Mouse (Mus musculus) testis, postnatal 10 days (tissue): ENCODE measurements around the gene Galnt17.

Source experiments
- DNase-seq: peaks from one replicate; pipeline ENCODE4 v3.0.0; 2021; ENCODE audit warnings: low spot score

The Galnt17 gene

DNA sequence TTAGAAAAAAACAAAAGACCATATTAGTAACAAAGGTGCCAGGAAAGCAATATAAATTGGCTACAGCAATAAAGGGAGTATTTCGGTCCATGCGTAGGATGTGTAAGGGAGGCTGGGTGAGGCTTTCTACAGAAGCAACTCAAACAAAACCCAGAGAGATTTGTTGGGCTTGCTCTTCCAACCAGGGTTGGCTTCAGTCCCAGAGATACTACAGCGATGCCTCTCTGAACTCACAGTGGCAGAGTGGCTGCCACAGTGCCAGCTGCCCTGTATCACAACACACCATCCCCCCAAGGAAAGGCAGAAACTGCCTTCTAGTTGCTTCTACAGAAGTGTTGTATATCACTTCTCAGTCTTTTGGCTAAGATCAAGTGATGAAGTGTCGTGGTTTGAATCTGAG is 66.6 kb downstream of the Galnt17 start:
- no peak for DNase-seq

DNA sequence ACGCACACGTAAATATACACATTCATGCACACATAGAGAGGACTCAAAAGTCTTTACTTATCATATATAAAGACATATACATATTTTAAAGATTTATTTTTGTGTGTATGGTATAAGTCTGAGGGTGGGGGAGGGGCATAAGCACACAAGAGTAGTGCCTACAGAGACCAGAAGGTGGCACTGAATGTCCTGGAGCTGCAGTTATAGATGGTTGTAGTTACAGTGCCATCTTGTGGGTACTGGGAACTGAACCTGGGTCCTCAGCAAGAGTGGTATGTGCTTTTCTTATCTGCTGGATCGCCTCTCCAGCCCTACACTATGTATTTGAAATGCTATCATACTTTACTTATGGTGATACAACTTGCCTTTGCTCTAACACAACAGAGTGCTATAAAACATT is 68.5 kb downstream of the Galnt17 start:
- no peak for DNase-seq

DNA sequence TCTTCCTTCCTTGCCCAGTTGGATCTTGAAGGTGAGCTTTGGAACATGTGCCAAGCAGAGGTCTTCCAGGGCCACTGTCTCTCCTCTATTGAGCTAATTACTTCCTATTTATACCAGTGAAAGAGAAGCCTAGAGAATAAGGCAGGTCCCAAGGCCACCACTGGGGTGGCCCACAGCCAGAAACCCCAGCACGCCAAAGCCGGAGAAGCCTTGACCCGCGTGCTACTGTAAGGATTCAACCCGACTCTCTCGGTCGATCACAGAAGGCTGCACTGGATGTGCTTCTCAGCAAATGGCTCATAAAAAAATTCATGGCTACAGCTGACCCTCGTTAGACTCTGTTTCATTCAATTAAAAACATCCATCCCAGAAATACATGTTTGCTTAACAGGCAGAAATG is 71.4 kb downstream of the Galnt17 start:
- DNase-seq, result peak; percentile 57

DNA sequence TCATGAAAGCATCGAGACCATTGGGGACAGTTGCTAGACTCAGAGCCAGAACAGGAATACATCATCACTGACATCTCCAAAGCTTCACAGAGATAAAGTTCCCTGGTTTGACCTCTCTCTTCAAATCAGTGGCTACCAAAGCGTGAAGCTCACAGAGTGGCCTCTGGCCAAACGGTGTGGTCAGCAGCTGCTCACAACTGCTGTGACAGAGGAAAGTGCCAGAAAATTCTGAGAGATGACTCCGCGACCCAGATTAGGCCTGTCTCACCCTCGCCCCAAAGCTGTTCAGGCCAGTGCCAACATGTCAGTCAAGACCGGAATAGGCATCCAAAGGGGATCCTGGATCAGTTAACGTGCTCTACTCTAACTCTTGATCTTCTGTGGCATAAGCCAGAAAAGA is 74.5 kb downstream of the Galnt17 start:
- no peak for DNase-seq

DNA sequence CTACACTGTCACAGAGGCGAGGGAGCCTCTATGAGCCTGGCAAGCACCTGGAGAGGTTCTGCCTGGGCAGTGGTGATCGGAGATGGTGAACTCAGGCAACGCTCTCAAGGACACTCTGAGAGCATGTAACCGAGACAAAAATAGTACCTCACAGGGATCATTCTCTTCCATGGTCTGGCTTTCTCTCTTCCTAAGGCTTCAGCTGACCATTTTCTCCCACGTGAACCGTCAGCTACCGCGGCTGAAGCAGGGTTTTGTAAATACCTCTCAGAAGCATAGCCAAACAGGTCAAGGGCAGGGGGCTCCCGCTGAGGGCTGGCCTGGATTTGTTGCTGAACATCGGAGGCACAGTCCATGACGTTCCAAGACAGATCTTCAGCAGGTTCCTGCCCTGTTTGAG is 77.2 kb downstream of the Galnt17 start:
- no peak for DNase-seq

DNA sequence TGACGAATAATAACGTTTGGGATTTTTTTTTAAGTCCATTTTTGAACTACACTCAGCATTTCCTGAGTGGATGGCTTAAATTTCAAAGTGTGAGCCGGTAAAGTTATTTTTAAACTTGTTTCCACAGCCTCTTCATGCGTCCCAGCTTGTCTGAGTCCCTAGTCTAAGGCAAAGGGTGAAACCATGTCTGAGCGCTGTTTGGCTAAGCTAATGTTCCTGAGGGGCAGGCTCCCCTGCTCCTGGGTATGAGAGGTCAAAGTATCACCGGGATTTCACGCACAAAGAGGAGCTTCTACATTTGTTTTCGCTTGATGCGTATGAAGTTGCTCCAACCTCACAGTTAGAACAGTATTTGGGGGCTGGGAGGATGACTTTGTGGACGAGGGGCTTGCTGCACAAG is 78.6 kb downstream of the Galnt17 start:
- no peak for DNase-seq

DNA sequence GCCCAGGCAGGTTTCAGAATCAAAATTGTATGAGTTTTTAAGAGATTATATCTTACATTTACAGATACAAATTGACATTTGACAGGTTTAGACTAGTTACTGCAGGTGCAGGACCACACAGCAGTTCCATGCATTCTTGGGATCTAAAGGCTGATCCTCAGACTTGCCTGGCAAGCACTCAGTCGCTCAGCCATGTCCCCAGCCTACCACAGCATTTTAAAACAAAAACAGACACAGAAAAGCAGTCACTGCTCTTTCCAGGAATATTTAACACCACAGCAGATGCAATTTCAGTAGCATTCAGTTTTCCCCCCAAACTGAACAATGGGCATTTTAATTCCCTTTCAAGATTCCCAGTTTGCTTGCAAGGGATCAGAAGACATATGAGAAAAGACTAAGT is 84.9 kb downstream of the Galnt17 start:
- no peak for DNase-seq

DNA sequence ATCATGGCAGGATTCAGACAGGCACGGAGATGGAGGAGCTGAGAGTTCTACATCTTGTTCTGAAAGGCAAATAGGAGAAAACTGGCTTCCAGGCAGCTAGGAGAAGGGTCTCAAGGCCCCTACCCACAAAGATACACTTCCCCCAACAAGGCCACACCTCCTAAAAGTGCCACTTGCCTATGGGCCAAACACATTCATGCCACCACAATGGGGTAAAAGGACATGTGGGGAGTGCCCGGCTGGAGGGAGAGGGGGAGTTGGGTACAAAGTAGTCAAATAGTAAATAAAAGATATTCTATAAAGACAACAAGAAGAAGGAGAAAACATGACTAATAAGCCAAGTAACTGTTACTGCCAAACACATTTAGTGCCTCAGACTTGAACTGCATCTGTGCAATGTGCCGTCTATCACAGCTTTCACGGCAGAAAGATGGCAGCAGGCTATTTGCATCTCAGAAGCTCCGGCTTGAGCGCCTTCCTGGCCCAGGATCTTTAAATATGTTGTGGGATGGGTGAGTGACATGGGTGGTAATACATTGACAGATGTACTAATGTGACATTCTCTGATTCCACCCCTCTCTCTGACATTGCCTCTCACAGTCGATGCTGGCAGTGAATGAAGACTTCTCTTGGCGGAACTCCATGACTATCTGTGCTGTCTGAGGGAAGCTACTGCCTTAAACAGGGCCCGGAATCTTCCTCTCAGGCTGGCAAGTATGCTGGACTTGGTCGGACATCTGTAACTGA is 85.6 kb downstream of the Galnt17 start:
- DNase-seq, result no peak

DNA sequence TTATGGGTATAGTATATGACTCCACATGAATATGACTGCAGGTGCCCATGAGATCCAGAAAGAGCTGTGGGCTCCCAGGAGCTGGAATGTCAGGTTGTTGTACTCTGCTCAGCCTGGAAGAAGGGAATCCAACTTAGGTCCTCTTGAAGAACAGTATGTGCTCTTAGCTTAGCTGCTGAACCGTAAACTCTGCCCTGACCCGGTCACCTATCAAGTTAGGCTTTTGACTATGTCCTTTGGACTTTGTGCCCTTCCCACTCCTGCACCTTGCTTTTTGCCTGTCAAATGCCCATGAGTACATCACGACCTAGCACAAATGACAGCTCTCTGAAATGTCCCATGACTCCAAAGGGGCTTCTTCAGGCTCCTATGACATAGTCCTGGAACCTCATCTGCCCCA is 90.1 kb downstream of the Galnt17 start:
- no peak for DNase-seq

DNA sequence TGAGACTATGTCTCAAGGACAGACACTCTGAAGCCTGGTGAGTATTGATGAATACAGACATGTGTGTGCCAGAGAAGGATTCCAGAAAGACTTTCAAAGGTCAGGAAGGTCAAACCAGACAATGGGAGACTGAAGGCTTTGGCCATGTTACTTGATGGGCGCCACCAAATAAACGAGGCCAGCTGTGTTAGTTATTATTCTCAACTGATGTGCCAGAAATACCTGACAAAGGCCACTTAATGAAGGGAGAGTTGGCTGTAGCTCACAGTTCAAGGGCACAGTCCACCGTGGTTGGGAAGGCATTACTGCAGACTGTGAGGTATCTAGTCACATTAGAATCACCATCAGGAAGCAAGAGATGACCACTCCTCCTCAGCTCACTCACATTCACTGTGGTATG is 96.7 kb downstream of the Galnt17 start:
- no peak for DNase-seq

DNA sequence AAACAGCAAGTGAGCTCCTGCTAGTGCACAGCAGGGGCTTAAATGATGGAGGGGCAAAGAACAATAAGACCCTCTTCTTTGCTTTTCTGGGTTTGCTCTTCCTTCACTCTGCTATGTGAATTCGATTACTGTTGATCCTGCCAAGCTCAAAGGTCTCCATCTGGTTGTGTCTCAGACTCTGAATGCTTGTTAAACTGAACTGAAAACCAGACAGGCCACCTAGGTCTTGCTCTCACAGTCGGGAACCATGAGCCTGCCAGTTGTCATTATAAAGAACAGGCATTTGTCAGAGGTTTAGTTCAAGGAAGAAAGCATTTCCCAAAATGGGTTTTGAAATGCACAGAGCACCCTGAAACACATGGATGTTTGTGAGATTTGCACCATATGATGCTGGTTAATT is 107.2 kb downstream of the Galnt17 start:
- DNase-seq, result no peak

DNA sequence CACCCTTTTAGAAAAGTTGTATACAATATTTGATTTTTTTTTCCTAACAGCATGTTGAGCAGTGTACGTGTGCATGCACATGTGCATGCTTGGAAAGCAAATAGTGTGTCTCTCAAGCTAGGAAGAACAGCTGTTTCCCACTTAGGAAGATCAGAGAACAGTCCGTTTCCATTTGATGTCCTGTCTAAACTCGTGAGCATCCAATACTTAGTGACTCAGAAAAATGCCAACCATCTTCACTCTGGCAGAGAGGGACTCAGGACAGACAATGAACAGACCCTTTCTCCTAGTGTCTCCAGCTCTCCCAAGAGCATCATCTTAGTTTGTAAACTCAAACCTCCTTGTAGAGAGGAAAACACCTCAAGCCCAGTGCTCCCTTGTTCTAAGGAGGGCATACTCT is 116.0 kb downstream of the Galnt17 start:
- no peak for DNase-seq

DNA sequence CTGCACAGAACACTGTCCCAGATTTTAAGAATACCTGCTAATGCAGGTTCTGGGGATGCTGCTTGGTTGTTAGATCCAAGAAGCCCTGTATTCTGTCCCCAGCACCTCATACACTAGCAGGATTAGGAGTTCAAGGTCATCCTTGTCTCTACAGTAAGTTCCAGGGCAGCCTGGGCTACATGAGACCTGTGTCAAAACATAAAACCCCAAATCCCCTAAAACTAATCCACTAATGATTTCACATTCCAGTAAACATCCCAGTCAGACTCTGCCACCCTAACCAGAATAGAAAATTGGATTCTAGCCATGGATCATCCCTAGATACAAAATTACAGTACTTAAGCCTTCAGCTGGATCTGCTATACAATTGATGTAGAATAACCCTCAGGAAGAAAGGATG is 123.7 kb downstream of the Galnt17 start:
- no peak for DNase-seq

DNA sequence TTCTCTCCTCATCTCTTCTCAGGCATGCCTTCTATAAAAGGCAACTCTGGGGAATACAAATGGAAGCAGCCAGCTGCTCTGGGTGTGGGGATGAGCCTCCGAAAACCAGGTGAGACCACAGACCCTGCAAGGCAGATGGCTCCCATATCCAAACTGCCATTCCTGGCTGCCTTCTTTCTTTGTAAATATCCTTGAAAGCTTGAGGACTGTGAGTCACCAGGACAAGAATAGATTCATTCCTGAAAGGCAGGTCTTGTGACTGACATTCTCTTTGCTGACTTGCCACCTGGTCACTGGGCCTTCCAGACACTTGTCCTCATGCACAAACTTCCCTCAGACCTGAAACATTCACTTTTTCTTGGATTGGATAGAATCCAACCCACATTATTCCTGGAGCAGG is 127.1 kb downstream of the Galnt17 start:
- DNase-seq, result no peak

DNA sequence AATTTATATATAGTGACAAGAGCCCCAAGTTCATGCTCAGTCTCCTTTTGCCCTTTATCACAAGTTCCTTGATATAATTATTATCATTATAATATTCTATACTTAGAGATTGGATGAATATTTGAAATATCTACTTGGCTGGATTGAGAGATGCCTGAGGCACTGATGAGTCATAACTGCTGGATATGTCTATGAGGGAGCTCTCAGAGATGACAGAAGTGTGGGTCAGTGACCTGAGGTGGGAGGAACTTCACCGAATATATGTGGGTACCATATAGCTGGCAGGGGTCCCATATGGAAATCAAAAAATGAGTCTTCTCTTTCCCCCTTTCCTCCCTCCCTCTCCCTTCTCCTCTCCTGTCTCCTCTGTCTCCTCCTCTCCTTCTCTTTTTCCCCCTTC is 127.5 kb downstream of the Galnt17 start:
- DNase-seq, result no peak

DNA sequence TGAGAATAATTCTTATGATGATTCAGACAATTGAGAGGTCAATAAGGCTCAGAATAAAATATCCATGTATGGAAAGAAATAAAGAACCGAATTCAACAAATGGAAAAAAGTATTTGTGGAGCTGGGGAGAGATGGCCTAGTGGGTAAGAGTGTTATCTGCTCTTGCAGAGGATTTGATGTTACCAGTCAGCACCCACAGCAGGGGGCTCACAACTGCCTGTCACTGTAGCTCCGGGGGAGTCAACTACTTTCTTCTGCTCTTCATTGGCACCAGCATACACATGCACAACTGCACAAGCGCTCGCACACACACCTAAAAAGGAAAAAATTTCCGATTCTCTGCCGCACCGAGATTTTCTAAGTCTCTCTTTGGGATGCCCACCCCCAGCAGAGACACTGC is 130.4 kb downstream of the Galnt17 start:
- no peak for DNase-seq

DNA sequence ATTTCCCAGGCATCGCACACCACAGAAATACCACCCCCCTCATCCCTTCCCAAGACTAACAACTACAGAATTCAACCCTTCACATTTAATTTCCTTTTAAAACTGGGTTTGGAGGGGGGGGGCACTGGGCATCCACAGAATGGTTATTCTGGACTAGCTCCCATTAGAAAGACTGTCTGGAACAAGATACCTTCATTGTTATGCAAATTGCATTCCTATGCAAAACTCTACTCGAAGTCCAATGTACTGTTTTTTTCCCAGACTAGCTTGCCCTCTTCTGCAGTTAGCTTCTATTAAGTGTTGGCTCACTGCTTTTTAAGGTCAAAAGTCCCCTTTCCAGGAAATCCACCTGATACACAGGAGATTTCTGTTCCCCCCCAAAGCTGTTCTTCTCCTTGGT is 131.1 kb downstream of the Galnt17 start:
- DNase-seq, result no peak

DNA sequence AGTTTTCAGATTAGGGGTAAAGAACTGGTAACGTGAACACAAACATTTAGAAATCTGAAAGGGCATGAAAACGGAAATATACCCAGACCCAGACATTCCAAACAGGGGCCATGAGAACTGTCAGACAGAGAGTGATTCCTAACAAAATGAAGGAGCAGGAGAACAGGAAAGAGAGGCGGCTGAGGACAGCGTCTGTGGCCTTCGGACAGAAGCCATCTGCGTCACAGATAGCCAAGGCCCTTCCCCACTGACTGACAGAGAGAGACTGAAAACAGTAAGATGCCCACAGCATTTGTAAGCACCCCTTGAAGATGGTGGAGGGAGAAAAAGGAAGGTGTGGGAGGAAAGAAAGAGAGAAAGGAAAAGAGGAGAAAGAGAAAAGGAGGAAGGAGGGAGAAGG is 139.1 kb downstream of the Galnt17 start:
- no peak for DNase-seq

DNA sequence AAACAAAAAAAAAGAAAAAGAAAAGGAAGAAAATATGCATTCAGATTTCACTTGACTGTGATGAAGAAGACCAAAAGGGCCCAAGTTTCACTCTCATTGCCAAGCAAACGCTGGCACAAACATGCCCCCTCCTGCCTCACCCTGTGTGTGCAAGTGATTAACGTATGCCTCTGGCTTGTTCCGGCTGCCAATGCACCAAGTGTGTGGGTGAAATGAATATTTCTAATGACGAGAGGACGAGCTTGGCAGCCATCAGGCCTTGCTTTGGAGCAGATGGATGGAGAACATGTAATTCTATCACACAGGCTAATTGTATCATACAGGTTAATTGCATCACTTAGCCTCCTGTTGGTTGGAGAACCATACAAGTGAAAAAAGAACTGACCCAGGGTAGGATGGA is 140.9 kb downstream of the Galnt17 start:
- no peak for DNase-seq

DNA sequence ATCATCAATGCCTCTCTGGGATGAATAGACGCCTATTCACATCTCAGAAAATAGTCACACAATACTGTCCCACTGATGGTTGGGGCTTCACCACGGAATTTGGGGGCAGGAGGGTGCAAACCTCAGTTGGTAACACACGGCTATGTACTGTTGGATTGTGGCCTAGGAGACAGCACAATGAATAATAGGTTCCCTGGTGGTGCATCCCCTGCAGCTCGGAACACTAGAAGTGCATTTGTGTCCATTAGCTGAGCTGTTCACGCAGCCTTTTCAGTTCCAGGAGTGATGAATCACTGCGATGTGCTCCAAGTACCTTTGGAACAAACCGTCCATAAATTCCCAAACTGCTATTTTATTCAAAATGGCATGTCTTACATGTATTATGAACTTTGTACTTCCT is 142.6 kb downstream of the Galnt17 start:
- no peak for DNase-seq

DNA sequence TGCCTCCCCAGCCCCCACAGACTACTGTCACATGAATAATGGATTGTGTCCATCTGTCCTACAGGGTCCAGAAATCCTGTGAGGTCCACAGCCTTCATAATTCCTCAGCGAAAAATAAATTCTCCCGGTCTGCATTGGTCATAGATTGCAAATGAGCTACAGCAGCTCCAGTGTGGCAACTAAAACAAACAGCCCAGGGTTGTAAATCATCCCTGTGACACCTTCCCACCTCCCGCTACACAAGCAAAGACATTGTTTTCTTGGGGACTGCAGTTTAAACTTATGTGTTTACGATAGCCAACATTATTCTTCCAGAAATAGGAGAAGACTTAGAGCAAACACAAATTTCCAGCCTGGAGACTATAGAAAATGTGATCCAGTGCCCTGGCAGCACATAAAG is 150.4 kb downstream of the Galnt17 start:
- no peak for DNase-seq

DNA sequence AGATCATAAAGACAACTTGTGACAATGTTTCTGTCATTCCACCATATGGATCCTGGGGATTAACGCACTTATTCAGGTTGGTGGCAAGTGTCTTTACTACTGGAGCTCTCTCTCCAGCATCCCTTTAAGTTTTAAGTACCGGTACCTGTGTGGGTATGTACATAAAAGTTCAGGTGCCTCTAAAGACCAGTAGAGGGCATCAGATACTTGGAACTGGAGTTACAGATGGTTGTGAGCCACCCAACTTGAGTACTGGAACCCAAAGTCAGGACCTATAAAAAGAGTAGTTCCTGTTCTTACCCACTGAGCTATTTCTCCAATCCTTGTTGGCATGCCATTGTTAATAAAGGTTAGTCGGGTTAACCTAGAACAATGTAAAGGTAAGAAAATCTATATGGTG is 152.0 kb downstream of the Galnt17 start:
- no peak for DNase-seq

DNA sequence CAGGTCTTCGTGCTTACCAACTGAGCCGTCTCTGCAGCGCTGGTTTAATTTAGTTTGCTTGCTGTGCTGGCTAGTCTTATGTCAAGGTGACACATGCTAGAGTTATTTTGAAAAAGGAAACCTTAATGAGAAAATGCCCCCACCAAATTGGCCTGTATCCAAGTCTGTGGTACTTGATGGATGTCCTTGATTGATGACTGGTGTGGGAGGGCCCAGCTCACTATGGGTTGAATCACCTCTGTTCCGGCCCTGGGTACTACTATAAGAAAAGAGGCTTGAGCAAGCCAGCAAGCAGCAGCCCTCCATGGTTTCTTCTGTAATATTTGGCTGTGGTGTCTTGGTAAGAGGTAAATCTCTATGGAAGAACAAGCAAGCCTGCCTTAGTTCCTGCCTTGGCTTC is 165.7 kb downstream of the Galnt17 start:
- DNase-seq, result no peak

DNA sequence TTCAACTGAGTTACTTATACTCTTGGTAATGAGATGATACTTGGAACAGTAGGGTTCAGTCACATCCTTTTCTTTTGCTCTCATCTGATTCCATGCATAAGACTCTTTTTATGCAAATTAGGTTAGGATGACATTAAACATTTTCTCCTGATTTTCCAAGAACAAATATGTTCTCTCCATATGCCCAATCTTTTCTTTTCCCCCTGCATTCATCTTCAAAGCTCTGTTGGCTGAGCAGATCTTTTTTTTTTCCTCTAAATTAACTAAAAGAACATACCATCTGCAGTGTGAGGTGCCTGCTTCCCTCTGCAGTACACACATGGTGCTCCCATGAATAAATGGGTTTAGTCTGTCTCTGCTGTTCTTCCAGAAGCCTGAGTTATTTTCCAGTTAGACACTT is 173.5 kb downstream of the Galnt17 start:
- no peak for DNase-seq
